Mouse (Mus musculus): Measurements from ENCODE around the gene Nat8f1. TPM values are rescaled to one million over a fixed set of nuclear protein-coding genes. Genes with fewer than 3 reads are reported as not detected.

The Nat8f1 gene
- 3.3 TPM for polyA plus RNA-seq (2017; shearing (Covaris generic))

DNA sequence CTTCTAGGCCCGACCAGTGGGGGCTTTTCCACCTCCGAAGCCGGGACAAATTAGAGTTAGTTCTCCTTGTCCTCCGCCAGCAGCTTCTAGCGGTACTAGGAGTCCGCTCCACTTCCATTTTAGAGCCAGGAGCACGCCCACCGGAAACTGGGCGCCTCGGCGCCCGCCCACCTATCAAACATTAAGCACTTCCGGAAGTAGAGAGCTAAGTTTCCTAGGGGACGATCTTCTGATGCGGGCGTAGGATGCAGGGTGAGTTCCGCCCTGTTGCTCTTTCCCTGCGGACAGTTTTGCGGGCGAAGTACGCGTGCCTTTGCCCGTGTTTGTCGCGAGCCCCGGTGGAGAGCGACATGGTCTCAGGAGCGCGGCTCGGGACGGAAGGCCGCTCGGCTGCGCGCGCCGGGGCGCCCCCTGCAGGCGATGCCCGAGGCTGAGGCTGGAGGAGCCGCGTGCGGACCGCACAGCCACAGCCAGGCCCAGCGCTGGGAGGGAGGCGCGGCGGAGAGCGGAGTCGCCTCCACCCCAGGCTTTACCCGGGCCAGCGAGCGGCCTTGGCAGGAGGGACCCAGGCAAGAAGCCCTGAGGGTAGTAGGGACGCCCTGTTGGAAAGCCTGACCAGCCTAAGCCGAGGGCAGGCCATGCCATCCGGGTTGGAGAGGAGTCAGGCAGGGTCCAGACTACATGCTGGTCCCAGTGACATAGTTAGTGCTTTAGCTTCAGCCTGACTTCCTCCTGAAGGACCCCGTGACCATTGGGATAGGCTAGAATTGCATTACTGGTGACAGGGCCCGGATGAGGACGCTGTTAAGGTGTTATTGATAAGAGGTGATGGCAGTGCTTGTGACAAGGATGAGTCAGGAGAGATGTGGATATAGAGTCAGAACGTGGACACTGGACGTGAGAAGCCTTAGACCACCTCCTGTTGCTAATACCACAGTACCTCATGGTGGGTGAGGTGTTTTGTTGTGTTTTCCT lies at the start of gene Nat8f1:
Nat8f1 (minus strand) TSS at position 149 of the 975 bp plus-strand sequence.

GRCm38 (mm10) chr6:85961101-85962091 lies 45.9 kb upstream of the Nat8f1 start, which contains the start of gene Dusp11:
Gene Dusp11 (minus strand): TSS chr6:85961667.

GRCm38 (mm10) chr6:85911587-85911986 lies 3.9 kb downstream of the Nat8f1 start, which contains the start of gene Tprkb:
Gene Tprkb (plus strand): TSS chr6:85911865.

GRCm38 (mm10) chr6:85904642-85905061 lies 10.8 kb downstream of the Nat8f1 start, which contains the start of gene Nat8f4:
Gene Nat8f4 (minus strand): TSS chr6:85904884.

DNA sequence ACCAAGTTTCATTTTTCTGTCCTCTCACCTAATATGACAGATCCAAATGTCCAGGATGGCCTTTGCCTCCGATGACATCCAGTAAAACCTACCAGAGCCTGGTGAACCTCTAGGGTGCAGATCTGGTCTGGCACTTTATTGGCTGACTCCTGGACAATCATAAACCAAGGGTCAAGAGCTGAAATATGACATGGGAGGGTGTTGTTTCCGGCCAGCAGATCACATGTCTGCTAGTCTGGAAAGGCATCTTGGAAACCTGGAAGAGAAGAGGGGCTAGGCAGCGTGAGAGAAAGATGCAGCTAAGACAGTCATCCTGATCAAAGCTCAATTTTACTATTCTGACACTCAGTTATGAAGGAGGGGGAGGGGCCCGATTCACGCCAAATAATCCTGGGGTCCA lies 46.5 kb downstream of the Nat8f1 start, which contains the start of gene Nat8f2:
Nat8f2 (minus strand) TSS at position 153 of the 400 bp plus-strand sequence.

Other genes with a start within 250 kb of the Nat8f1 start
- not detected for gene Nat8f7, start 202.5 kb downstream of the Nat8f1 start, polyA plus RNA-seq (2017; shearing (Covaris generic))
- gene Nat8f3, start 149.9 kb downstream of the Nat8f1 start, polyA plus RNA-seq (2017; shearing (Covaris generic)), result not detected
- not detected for gene Nat8f6, start 94.7 kb downstream of the Nat8f1 start, polyA plus RNA-seq (2017; shearing (Covaris generic))
- not detected for gene Nat8f5, start 94.7 kb downstream of the Nat8f1 start, polyA plus RNA-seq (2017; shearing (Covaris generic))
- not detected for gene Nat8, start 83.6 kb downstream of the Nat8f1 start, polyA plus RNA-seq (2017; shearing (Covaris generic))
- not detected for gene Nat8f2, start 46.5 kb downstream of the Nat8f1 start, polyA plus RNA-seq (2017; shearing (Covaris generic))
- gene Nat8f4, start 10.8 kb downstream of the Nat8f1 start, polyA plus RNA-seq (2017; shearing (Covaris generic)), result 2.8 TPM
- 25.1 TPM for gene Tprkb, start 3.8 kb downstream of the Nat8f1 start, polyA plus RNA-seq (2017; shearing (Covaris generic))
- 278 TPM for gene Dusp11, start 46.0 kb upstream of the Nat8f1 start, polyA plus RNA-seq (2017; shearing (Covaris generic))
- gene Figla, start 100.5 kb upstream of the Nat8f1 start, polyA plus RNA-seq (2017; shearing (Covaris generic)), result not detected
- not detected for gene Add2, start 113.0 kb upstream of the Nat8f1 start, polyA plus RNA-seq (2017; shearing (Covaris generic))